Mouse (Mus musculus) kidney, embryonic 14.5 days (tissue): ENCODE data around the gene Vps26c. TPM values are rescaled to one million over a fixed set of nuclear protein-coding genes. Genes with fewer than 3 reads are reported as not detected.

Experiments used
- ATAC-seq: fragments of 200-750 bp; cut with Nextera tagmentation; 2 replicates; pipeline ENCODE4 v1.8.0; 2017; ENCODE audit warnings: moderate number of reproducible peaks, mild to moderate bottlenecking, moderate TSS enrichment, moderate library complexity; ENCODE audit not compliant: low FRiP score, low TSS enrichment
- H3K27ac ChIP-seq: fragments of 300-500 bp; sonication (generic); 2 replicates; pipeline ENCODE4 v1.5.1; 2014; ENCODE audit warnings: low read depth, mild to moderate bottlenecking, low read length, moderate library complexity, mixed read lengths
- H3K27me3 ChIP-seq: fragments of 300-500 bp; sonication (generic); 2 replicates; pipeline ENCODE4 v1.6.1; 2014; ENCODE audit warnings: mild to moderate bottlenecking, low read length; ENCODE audit not compliant: control insufficient read depth, insufficient read depth
- H3K36me3 ChIP-seq: fragments of 300-500 bp; sonication (generic); 2 replicates; pipeline ENCODE4 v1.6.1; 2014; ENCODE audit warnings: low read length, mixed read lengths; ENCODE audit not compliant: control insufficient read depth, insufficient read depth
- H3K4me1 ChIP-seq: fragments of 300-500 bp; sonication (generic); 2 replicates; pipeline ENCODE4 v1.6.1; 2014; ENCODE audit warnings: low read length, mixed read lengths; ENCODE audit not compliant: control insufficient read depth, insufficient read depth
- H3K4me2 ChIP-seq: fragments of 300-500 bp; sonication (generic); replicated peaks from 2 replicates; pipeline ENCODE4 v1.6.1; 2014; ENCODE audit warnings: low read depth, mild to moderate bottlenecking, low read length
- H3K4me3 ChIP-seq: fragments of 300-500 bp; sonication (generic); 2 replicates; pipeline ENCODE4 v1.5.1; 2014; ENCODE audit warnings: mild to moderate bottlenecking, low read length
- H3K9ac ChIP-seq: fragments of 300-500 bp; sonication (generic); 2 replicates; pipeline ENCODE4 v1.6.1; 2014; ENCODE audit warnings: low read depth, mild to moderate bottlenecking, low read length, moderate library complexity
- H3K9me3 ChIP-seq: fragments of 300-500 bp; sonication (generic); 2 replicates; pipeline ENCODE4 v1.6.1; 2016; ENCODE audit warnings: low read length; ENCODE audit not compliant: control insufficient read depth
- WGBS: fragments of 180-500 bp; shearing (Covaris S2); extraction: QIAGEN DNeasy Blood & Tissue Kit; methylation state at CpG from one replicate; pipeline ENCODE4 v1.1.7; 2014; 5-methylcytosine and 5-hydroxymethylcytosine counted together
- polyA plus RNA-seq: library from polyadenylated mRNA; unstranded; fragments of >200 nt; fragmentation: Nextera tagmentation; extraction: Ambion mirVana; gene quantifications from 2 replicates; pipeline ENCODE4 v1.2.1, GENCODE M21; 2014

Vps26c gene
- polyA plus RNA-seq, 1 experiment from 2014 or later: 59.2 TPM

- peaks cover 7% of the 10 kb centered on the region; the same call in 1 of the 2 replicates for H3K4me1 ChIP-seq
- H3K4me2 ChIP-seq: no peak overlapping the region; the same call in 1 of the 2 replicates
- H3K27me3 ChIP-seq: no peaks in the 10 kb centered on the region
- H3K27ac ChIP-seq: no peak overlapping the region
- no peak overlapping the region for H3K4me3 ChIP-seq
- no peak overlapping the region for H3K9ac ChIP-seq
- H3K36me3 ChIP-seq: no peaks in the 10 kb centered on the region
- WGBS: 52% methylated on average over 7 of the region's 7 CpGs
- H3K9me3 ChIP-seq: no peaks in the 10 kb centered on the region
- no peak for ATAC-seq
Measured at GRCm38 (mm10) chr16:94536417-94537158, 10.0 kb upstream of the Vps26c start.

GRCm38 (mm10) chr16:94535716-94536115 is 9.1 kb upstream of the Vps26c start:
- no peak overlapping the region for H3K9ac ChIP-seq
- no peaks in the 10 kb centered on the region for H3K36me3 ChIP-seq
- 88% methylated on average over 5 of the region's 5 CpGs for WGBS
- H3K4me3 ChIP-seq: no peak overlapping the region
- no peak for ATAC-seq
- no peak overlapping the region for H3K4me2 ChIP-seq
- no peaks in the 10 kb centered on the region for H3K9me3 ChIP-seq
- H3K27ac ChIP-seq: no peak overlapping the region
- peaks cover 7% of the 10 kb centered on the region; the same call in 1 of the 2 replicates for H3K4me1 ChIP-seq
- H3K27me3 ChIP-seq: no peaks in the 10 kb centered on the region

- ATAC-seq: no peak
- Histone ChIP-seq H3K36me3 (no peaks in the 10 kb centered on the region), H3K4me2 (no peak overlapping the region), H3K4me1 (peaks cover 7% of the 10 kb centered on the region; the same call in 1 of the 2 replicates), H3K27me3 (no peaks in the 10 kb centered on the region), H3K4me3 (no peak overlapping the region), H3K27ac (no peak overlapping the region), H3K9me3 (no peaks in the 10 kb centered on the region), H3K9ac (no peak overlapping the region)
- 82% methylated on average over 6 of the region's 6 CpGs for WGBS
Measured at GRCm38 (mm10) chr16:94533679-94534078, 7.0 kb upstream of the Vps26c start.

- Histone ChIP-seq H3K36me3 (no peaks in the 10 kb centered on the region), H3K4me1 (peaks cover 7% of the 10 kb centered on the region), H3K27ac (no peak overlapping the region), H3K27me3 (no peaks in the 10 kb centered on the region), H3K4me2 (no peak overlapping the region), H3K9me3 (no peaks in the 10 kb centered on the region), H3K9ac (no peak overlapping the region), H3K4me3 (no peak overlapping the region)
- 85% methylated on average over 4 of the region's 4 CpGs for WGBS
- ATAC-seq: no peak
Measured at GRCm38 (mm10) chr16:94531268-94531667, 4.6 kb upstream of the Vps26c start.

GRCm38 (mm10) chr16:94527546-94527945 is 916 bp upstream of the Vps26c start:
- WGBS: 56% methylated on average over 3 of the region's 3 CpGs
- ATAC-seq: no peak
- H3K27me3 ChIP-seq: no peaks in the 10 kb centered on the region
- no peaks in the 10 kb centered on the region for H3K9me3 ChIP-seq
- H3K27ac ChIP-seq: peak overlapping the region; percentile 93; the same call in 1 of the 2 replicates
- H3K4me2 ChIP-seq: peak overlapping the region; percentile 69
- no peaks in the 10 kb centered on the region for H3K36me3 ChIP-seq
- H3K9ac ChIP-seq: peak overlapping the region; percentile 71
- peaks cover 16% of the 10 kb centered on the region for H3K4me1 ChIP-seq
- peak overlapping the region; percentile 62 for H3K4me3 ChIP-seq

- H3K4me1 ChIP-seq: peaks cover 16% of the 10 kb centered on the region
- peak overlapping the region; percentile 93 for H3K27ac ChIP-seq
- 6% methylated on average over 13 of the region's 13 CpGs for WGBS
- H3K27me3 ChIP-seq: no peaks in the 10 kb centered on the region
- H3K4me2 ChIP-seq: peak overlapping the region; percentile 69
- no peak for ATAC-seq
- H3K9me3 ChIP-seq: no peaks in the 10 kb centered on the region
- no peaks in the 10 kb centered on the region for H3K36me3 ChIP-seq
- peak overlapping the region; percentile 71 for H3K9ac ChIP-seq
- H3K4me3 ChIP-seq: peak overlapping the region; percentile 62
Measured at GRCm38 (mm10) chr16:94527152-94527534, 513 bp upstream of the Vps26c start.

- WGBS: under 1% methylated on average over 24 of the region's 24 CpGs
- H3K36me3 ChIP-seq: no peaks in the 10 kb centered on the region
Measured at GRCm38 (mm10) chr16:94525955-94526343, 681 bp downstream of the Vps26c start.

GRCm38 (mm10) chr16:94524691-94525090 is 1.9 kb downstream of the Vps26c start:
- no peak overlapping the region for H3K4me3 ChIP-seq
- 89% methylated on average over 9 of the region's 9 CpGs for WGBS
- H3K4me2 ChIP-seq: no peak overlapping the region

More at GRCm38 (mm10) chr16:94525955-94526343, 681 bp downstream of the Vps26c start:
- H3K4me1 ChIP-seq: peaks cover 16% of the 10 kb centered on the region
- no peaks in the 10 kb centered on the region for H3K27me3 ChIP-seq
- peak overlapping the region; percentile 71 for H3K9ac ChIP-seq
- no peaks in the 10 kb centered on the region for H3K9me3 ChIP-seq
- peak; percentile 73 for ATAC-seq
- peak overlapping the region; percentile 62 for H3K4me3 ChIP-seq
- peak overlapping the region; percentile 69 for H3K4me2 ChIP-seq
- H3K27ac ChIP-seq: peak overlapping the region; percentile 93

GRCm38 (mm10) chr16:94523594-94524377 is 2.8 kb downstream of the Vps26c start:
- Histone ChIP-seq H3K27ac (no peak overlapping the region), H3K36me3 (no peaks in the 10 kb centered on the region), H3K9me3 (no peaks in the 10 kb centered on the region), H3K27me3 (no peaks in the 10 kb centered on the region), H3K9ac (peak overlapping the region; percentile 8; the same call in 1 of the 2 replicates), H3K4me1 (peaks cover 16% of the 10 kb centered on the region), H3K4me3 (no peak overlapping the region), H3K4me2 (no peak overlapping the region)
- WGBS: 44% methylated on average over 6 of the region's 6 CpGs
- ATAC-seq: no peak

More at GRCm38 (mm10) chr16:94524691-94525090, 1.9 kb downstream of the Vps26c start:
- Histone ChIP-seq H3K9ac (no peak overlapping the region), H3K4me1 (peaks cover 16% of the 10 kb centered on the region), H3K27ac (no peak overlapping the region), H3K27me3 (no peaks in the 10 kb centered on the region), H3K9me3 (no peaks in the 10 kb centered on the region), H3K36me3 (no peaks in the 10 kb centered on the region)
- no peak for ATAC-seq
